Mouse (Mus musculus): ENCODE measurements around the gene Ndufa4l2. TPM values are rescaled to one million over a fixed set of nuclear protein-coding genes. Genes with fewer than 3 reads are reported as not detected.
A peak's percentile ranks its signal among the peaks of the same experiment; 100 is the strongest.

Ndufa4l2 gene
- not detected for polyA plus RNA-seq (2017; shearing (Covaris generic))

- ATAC-seq: no peak
Measured at GRCm38 (mm10) chr10:127514764-127515163, at the start of gene Ndufa4l2. TSS of gene Ndufa4l2 (plus strand) at chr10:127514967.

- no peak for ATAC-seq
Measured at GRCm38 (mm10) chr10:127471281-127471988, 43.3 kb upstream of the Ndufa4l2 start.

GRCm38 (mm10) chr10:127472722-127473121 lies 42.0 kb upstream of the Ndufa4l2 start:
- no peak for ATAC-seq

- ATAC-seq: no peak
Measured at GRCm38 (mm10) chr10:127475175-127475574, 39.6 kb upstream of the Ndufa4l2 start.

GRCm38 (mm10) chr10:127476541-127476940 lies 38.2 kb upstream of the Ndufa4l2 start:
- no peak for ATAC-seq

GRCm38 (mm10) chr10:127477301-127477700 lies 37.5 kb upstream of the Ndufa4l2 start:
- ATAC-seq: no peak

- no peak for ATAC-seq
Measured at GRCm38 (mm10) chr10:127479131-127479530, 35.6 kb upstream of the Ndufa4l2 start.

GRCm38 (mm10) chr10:127480833-127481813 lies 33.6 kb upstream of the Ndufa4l2 start:
- no peak for ATAC-seq

GRCm38 (mm10) chr10:127485235-127485634 lies 29.5 kb upstream of the Ndufa4l2 start:
- ATAC-seq: no peak

- ATAC-seq: no peak
Measured at GRCm38 (mm10) chr10:127488856-127489255, 25.9 kb upstream of the Ndufa4l2 start.

- ATAC-seq: no peak
Measured at GRCm38 (mm10) chr10:127490160-127491127, 24.3 kb upstream of the Ndufa4l2 start.

- no peak for ATAC-seq
Measured at GRCm38 (mm10) chr10:127491128-127491512, 23.6 kb upstream of the Ndufa4l2 start.

- no peak for ATAC-seq
Measured at GRCm38 (mm10) chr10:127492118-127492517, 22.6 kb upstream of the Ndufa4l2 start.

- no peak for ATAC-seq
Measured at GRCm38 (mm10) chr10:127496156-127496555, 18.6 kb upstream of the Ndufa4l2 start.

GRCm38 (mm10) chr10:127499516-127499915 lies 15.3 kb upstream of the Ndufa4l2 start:
- no peak for ATAC-seq

- ATAC-seq: no peak
Measured at GRCm38 (mm10) chr10:127500042-127500441, 14.7 kb upstream of the Ndufa4l2 start.

GRCm38 (mm10) chr10:127500894-127501893 lies 13.6 kb upstream of the Ndufa4l2 start, which contains the start of gene Stac3:
TSS of gene Stac3 (plus strand) at chr10:127501686.
- no peak for ATAC-seq

- peak; percentile 48 for ATAC-seq
Measured at GRCm38 (mm10) chr10:127508239-127508638, 6.5 kb upstream of the Ndufa4l2 start.

GRCm38 (mm10) chr10:127509051-127509836 lies 5.5 kb upstream of the Ndufa4l2 start:
- ATAC-seq: peak; percentile 25
